Mouse (Mus musculus) ES-CJ7 (cell line): ENCODE results near the gene Fastkd3.

Source experiments
- DNase-seq: peaks from one replicate; pipeline ENCODE4 v3.0.0; 2011; ENCODE audit warnings: low read depth, low spot score

Gene Fastkd3

GRCm38 (mm10) chr13:68607652-68608405 is 25.8 kb downstream of the Fastkd3 start:
- peak; percentile 22 for DNase-seq

GRCm38 (mm10) chr13:68622792-68623191 is 40.8 kb downstream of the Fastkd3 start:
- no peak for DNase-seq

GRCm38 (mm10) chr13:68627041-68627440 is 45.0 kb downstream of the Fastkd3 start:
- no peak for DNase-seq
